Mouse (Mus musculus): ENCODE measurements at regions not wholly inside any gene's neighbourhood (a gene's known extent, or its start where the extent isn't known, plus 50 kb on each side); places are given as distances from the start of the nearest gene placed in this dataset.

- no peak for TF ChIP-seq CTCF (IDR thresholded peaks at IDR 0.05; ENCODE audit: low read depth)
- no peak for TF ChIP-seq EP300 (IDR thresholded peaks at IDR 0.05; ENCODE audit: low read depth)
- 75% methylated on average over 10 of the region's 10 CpGs for WGBS (ENCODE audit: insufficient replicate concordance)
- no peaks in the 10 kb centered on the region for H3K36me3 ChIP-seq (replicated peaks; ENCODE audit: insufficient read depth, low read length)
- ATAC-seq, result no peak
- H3K27me3 ChIP-seq (ENCODE audit: insufficient read depth, low read length), result no peaks in the 10 kb centered on the region
- no peak overlapping the region for H3K9ac ChIP-seq (replicated peaks)
- no peak overlapping the region for H3K27ac ChIP-seq (ENCODE audit: low read depth)
- no peaks in the 10 kb centered on the region for H3K4me1 ChIP-seq (ENCODE audit: insufficient read depth)
- no peak overlapping the region for H3K4me2 ChIP-seq (ENCODE audit: low read depth, low read length)
- H3K4me3 ChIP-seq (ENCODE audit: low read depth, low read length), result no peak overlapping the region
- DNase-seq, result no peak
- no peaks in the 10 kb centered on the region for H3K9me3 ChIP-seq (ENCODE audit: low read length)
Observed at GRCm38 (mm10) chr4:149844971-149845370, 70.9 kb upstream of the Slc25a33 start.

- no peak overlapping the region for H3K4me2 ChIP-seq (ENCODE audit: low read depth, low read length)
- no peaks in the 10 kb centered on the region for H3K36me3 ChIP-seq (replicated peaks; ENCODE audit: insufficient read depth, low read length)
- no peaks in the 10 kb centered on the region for H3K4me1 ChIP-seq (ENCODE audit: insufficient read depth)
- H3K9me3 ChIP-seq (ENCODE audit: low read length), result no peaks in the 10 kb centered on the region
- H3K4me3 ChIP-seq (ENCODE audit: low read depth, low read length), result no peak overlapping the region
- TF ChIP-seq EP300 (IDR thresholded peaks at IDR 0.05; ENCODE audit: low read depth) (no peak), CTCF (IDR thresholded peaks at IDR 0.05; ENCODE audit: low read depth) (no peak)
- H3K27me3 ChIP-seq (ENCODE audit: insufficient read depth, low read length), result peaks cover 3% of the 10 kb centered on the region; the same call in 1 of the 2 replicates
- H3K27ac ChIP-seq (ENCODE audit: low read depth), result no peak overlapping the region
- DNase-seq, result no peak
- ATAC-seq, result no peak
- 61% methylated on average over 9 of the region's 10 CpGs for WGBS (ENCODE audit: insufficient replicate concordance)
- no peak overlapping the region for H3K9ac ChIP-seq (replicated peaks)
Observed at GRCm38 (mm10) chr4:149843736-149844135, 69.7 kb upstream of the Slc25a33 start.

- peak; percentile 53; the same call in 1 of the 2 replicates for ATAC-seq
Observed at GRCm38 (mm10) chr4:149842906-149843305, 68.8 kb upstream of the Slc25a33 start.

GRCm38 (mm10) chr4:149841856-149842255 lies 67.8 kb upstream of the Slc25a33 start:
- H3K27ac ChIP-seq (ENCODE audit: low read depth), result no peak overlapping the region
- no peaks in the 10 kb centered on the region for H3K4me1 ChIP-seq (ENCODE audit: insufficient read depth)
- H3K36me3 ChIP-seq (replicated peaks; ENCODE audit: insufficient read depth, low read length), result no peaks in the 10 kb centered on the region
- H3K9ac ChIP-seq (replicated peaks), result no peak overlapping the region
- H3K4me3 ChIP-seq (ENCODE audit: low read depth, low read length), result no peak overlapping the region
- H3K9me3 ChIP-seq (ENCODE audit: low read length), result no peaks in the 10 kb centered on the region
- H3K27me3 ChIP-seq (ENCODE audit: insufficient read depth, low read length), result peaks cover 3% of the 10 kb centered on the region; the same call in 1 of the 2 replicates
- WGBS (ENCODE audit: insufficient replicate concordance), result 62% methylated on average over 6 of the region's 6 CpGs
- DNase-seq (peak; percentile 65), ATAC-seq (peak; percentile 49; the same call in 1 of the 2 replicates)
- no peak overlapping the region for H3K4me2 ChIP-seq (ENCODE audit: low read depth, low read length)
- TF ChIP-seq EP300 (IDR thresholded peaks at IDR 0.05; ENCODE audit: low read depth) (no peak), CTCF (IDR thresholded peaks at IDR 0.05; ENCODE audit: low read depth) (peak; percentile 69)

More at GRCm38 (mm10) chr4:149842906-149843305, 68.8 kb upstream of the Slc25a33 start:
- Histone ChIP-seq H3K4me3 (ENCODE audit: low read depth, low read length) (no peak overlapping the region), H3K27me3 (ENCODE audit: insufficient read depth, low read length) (peaks cover 3% of the 10 kb centered on the region; the same call in 1 of the 2 replicates), H3K4me2 (ENCODE audit: low read depth, low read length) (no peak overlapping the region), H3K9me3 (ENCODE audit: low read length) (no peaks in the 10 kb centered on the region), H3K4me1 (ENCODE audit: insufficient read depth) (no peaks in the 10 kb centered on the region), H3K27ac (ENCODE audit: low read depth) (no peak overlapping the region), H3K36me3 (replicated peaks; ENCODE audit: insufficient read depth, low read length) (no peaks in the 10 kb centered on the region), H3K9ac (replicated peaks) (no peak overlapping the region)
- no peak for TF ChIP-seq EP300 (IDR thresholded peaks at IDR 0.05; ENCODE audit: low read depth)
- TF ChIP-seq CTCF (IDR thresholded peaks at IDR 0.05; ENCODE audit: low read depth), result no peak
- no peak for DNase-seq
- 56% methylated on average over 7 of the region's 7 CpGs for WGBS (ENCODE audit: insufficient replicate concordance)

- Histone ChIP-seq H3K4me3 (ENCODE audit: low read depth, low read length) (no peak overlapping the region), H3K27ac (ENCODE audit: low read depth) (no peak overlapping the region), H3K9me3 (ENCODE audit: low read length) (no peaks in the 10 kb centered on the region), H3K36me3 (replicated peaks; ENCODE audit: insufficient read depth, low read length) (no peaks in the 10 kb centered on the region), H3K27me3 (ENCODE audit: insufficient read depth, low read length) (peaks cover 3% of the 10 kb centered on the region; the same call in 1 of the 2 replicates), H3K4me2 (ENCODE audit: low read depth, low read length) (no peak overlapping the region), H3K4me1 (ENCODE audit: insufficient read depth) (no peaks in the 10 kb centered on the region), H3K9ac (replicated peaks) (no peak overlapping the region)
- ATAC-seq, result no peak
- 70% methylated on average over 12 of the region's 12 CpGs for WGBS (ENCODE audit: insufficient replicate concordance)
- no peak for TF ChIP-seq EP300 (IDR thresholded peaks at IDR 0.05; ENCODE audit: low read depth)
- no peak for DNase-seq
Observed at GRCm38 (mm10) chr4:149840511-149841292, 66.6 kb upstream of the Slc25a33 start.

- Histone ChIP-seq H3K27me3 (ENCODE audit: insufficient read depth, low read length) (peaks cover 7% of the 10 kb centered on the region; the same call in 1 of the 2 replicates), H3K27ac (ENCODE audit: low read depth) (no peak overlapping the region), H3K36me3 (replicated peaks; ENCODE audit: insufficient read depth, low read length) (no peaks in the 10 kb centered on the region), H3K4me3 (ENCODE audit: low read depth, low read length) (no peak overlapping the region), H3K9ac (replicated peaks) (no peak overlapping the region), H3K9me3 (ENCODE audit: low read length) (no peaks in the 10 kb centered on the region), H3K4me2 (ENCODE audit: low read depth, low read length) (no peak overlapping the region), H3K4me1 (ENCODE audit: insufficient read depth) (no peaks in the 10 kb centered on the region)
- DNase-seq (no peak), ATAC-seq (no peak)
- WGBS (ENCODE audit: insufficient replicate concordance), result 2% methylated on average over 3 of the region's 3 CpGs
- no peak for TF ChIP-seq EP300 (IDR thresholded peaks at IDR 0.05; ENCODE audit: low read depth)
- peak; percentile 70 for TF ChIP-seq CTCF (IDR thresholded peaks at IDR 0.05; ENCODE audit: low read depth)
Observed at GRCm38 (mm10) chr4:149838682-149839081, 64.6 kb upstream of the Slc25a33 start.
